Mouse (Mus musculus) C2C12 (cell line): ENCODE measurements around the gene Wars2.

Experiments used
- CEBPB ChIP-seq: IDR thresholded peaks from one replicate; pipeline ENCODE4 v1.6.1; 2011; ENCODE audit warnings: low read depth, mild to moderate bottlenecking, control low read depth, moderate library complexity
- CTCF ChIP-seq: IDR thresholded peaks from one replicate; pipeline ENCODE4 v1.5.1; 2011; ENCODE audit not compliant: control insufficient read depth, insufficient read depth, insufficient read length
- FOSL1 ChIP-seq: IDR thresholded peaks from one replicate; pipeline ENCODE4 v1.8.0; 2011; ENCODE audit warnings: mild to moderate bottlenecking, low read length; ENCODE audit not compliant: poor library complexity, insufficient read depth, severe bottlenecking
- MAX ChIP-seq: IDR thresholded peaks from one replicate; pipeline ENCODE4 v1.6.1; 2011; ENCODE audit warnings: mild to moderate bottlenecking, control low read depth
- MYOD1 ChIP-seq: IDR thresholded peaks from one replicate; pipeline ENCODE4 v1.6.1; 2011; ENCODE audit warnings: low read depth; ENCODE audit not compliant: control insufficient read depth, insufficient read length
- MYOG ChIP-seq: IDR thresholded peaks from one replicate; pipeline ENCODE4 v1.6.1; 2011; ENCODE audit not compliant: control insufficient read depth, insufficient read length; ENCODE audit errors: extremely low read depth
- USF1 ChIP-seq: IDR thresholded peaks from one replicate; pipeline ENCODE4 v1.6.1; 2011; ENCODE audit warnings: low read depth, mild to moderate bottlenecking, control low read depth, moderate library complexity

GRCm38 (mm10) chr3:99248831-99249550 lies 108.1 kb downstream of the Wars2 start:
- no peak for TF ChIP-seq CTCF
- TF ChIP-seq MYOD1, result no peak
- no peak for TF ChIP-seq USF1
- no peak for TF ChIP-seq MAX
- no peak for TF ChIP-seq MYOG
- no peak for TF ChIP-seq CEBPB
- TF ChIP-seq FOSL1, result no peak
